Mouse (Mus musculus) MEL (cell line): ENCODE measurements around the gene Ttpal. TPM values are rescaled to one million over a fixed set of nuclear protein-coding genes. Genes with fewer than 3 reads are reported as not detected.

Experiments used
- DNase-seq: peaks from one replicate; pipeline ENCODE4 v3.0.0; 2011; ENCODE audit warnings: low read depth, low spot score
- H3K27ac ChIP-seq: 2 replicates; pipeline ENCODE4 v1.5.1; 2012; ENCODE audit warnings: low read depth, mild to moderate bottlenecking, control low read depth, low read length, moderate library complexity; ENCODE audit not compliant: control insufficient read depth
- H3K27me3 ChIP-seq, 2 experiments: fragments of 150-350 bp in 1 of 2; sonication (generic) in 1 of 2; 2 replicates each; pipeline ENCODE4 v1.6.1; 2012; ENCODE audit warnings: low read length in 2 of 2, mild to moderate bottlenecking in 2 of 2, improper control_type of control experiment in 1 of 2, moderate library complexity in 1 of 2; ENCODE audit not compliant: insufficient read depth in 2 of 2, control insufficient read depth in 1 of 2
- H3K36me3 ChIP-seq, 2 experiments: 2 replicates each; pipeline ENCODE4 v1.6.1; 2012 to 2014; ENCODE audit warnings: low read length in 2 of 2, improper control_type of control experiment in 1 of 2, inconsistent platforms in 1 of 2, mild to moderate bottlenecking in 1 of 2; ENCODE audit not compliant: insufficient read depth in 2 of 2, control insufficient read depth in 1 of 2
- H3K4me1 ChIP-seq, 2 experiments: fragments of 150-350 bp in 1 of 2; sonication (generic) in 1 of 2; 2 replicates each; pipeline ENCODE4 v1.6.1; 2012; ENCODE audit warnings: low read length in 2 of 2, improper control_type of control experiment in 1 of 2, mild to moderate bottlenecking in 1 of 2; ENCODE audit not compliant: insufficient read depth in 2 of 2, control insufficient read depth in 1 of 2
- H3K4me3 ChIP-seq, 2 experiments: fragments of 150-350 bp in 1 of 2; sonication (generic) in 1 of 2; 2 replicates each; pipeline ENCODE4 v1.5.1; 2012; ENCODE audit warnings: low read depth in 2 of 2, low read length in 2 of 2, mild to moderate bottlenecking in 2 of 2, moderate library complexity in 2 of 2, control low read depth in 1 of 2, improper control_type of control experiment in 1 of 2; ENCODE audit not compliant: control insufficient read depth in 1 of 2, insufficient read depth in 1 of 2
- H3K79me2 ChIP-seq: 2 replicates; pipeline ENCODE4 v1.6.1; 2012; ENCODE audit warnings: mild to moderate bottlenecking, low read length, moderate library complexity; ENCODE audit not compliant: control insufficient read depth, poor library complexity, insufficient read depth
- H3K9ac ChIP-seq: 2 replicates; pipeline ENCODE4 v1.6.1; 2012; ENCODE audit warnings: low read depth, mild to moderate bottlenecking, control low read depth, low read length, moderate library complexity; ENCODE audit not compliant: control insufficient read depth, poor library complexity, severe bottlenecking
- H3K9me3 ChIP-seq: fragments of 150-350 bp; sonication (generic); replicated peaks from 2 replicates; pipeline ENCODE4 v1.6.1; 2012; ENCODE audit warnings: mild to moderate bottlenecking, low read length, improper control_type of control experiment, moderate library complexity; ENCODE audit not compliant: insufficient read depth
- CHD1 ChIP-seq: IDR thresholded peaks from 2 replicates; pipeline ENCODE4 v1.6.1; 2012; ENCODE audit warnings: low read depth, mild to moderate bottlenecking, inconsistent platforms, low read length, improper control_type of control experiment
- CTCF ChIP-seq, 3 experiments: IDR thresholded peaks in 2 of 3; conservative IDR thresholded peaks in 1 of 3; 2 replicates each; pipeline ENCODE4 v1.5.1; 2011 to 2012; ENCODE audit warnings: low read length in 3 of 3, low read depth in 2 of 3, mild to moderate bottlenecking in 2 of 3, improper control_type of control experiment in 1 of 3, inconsistent platforms in 1 of 3, mixed read lengths in 1 of 3, moderate library complexity in 1 of 3; ENCODE audit not compliant: control insufficient read depth in 1 of 3, insufficient read depth in 1 of 3, poor library complexity in 1 of 3, severe bottlenecking in 1 of 3
- EP300 ChIP-seq, 2 experiments: IDR thresholded peaks; 2 replicates each; pipeline ENCODE4 v1.6.1; 2011; ENCODE audit warnings: improper control_type of control experiment in 2 of 2, low read length in 2 of 2, low read depth in 1 of 2, mild to moderate bottlenecking in 1 of 2
- JUND ChIP-seq: IDR thresholded peaks from 2 replicates; pipeline ENCODE4 v1.6.1; 2011; ENCODE audit warnings: low read depth, mild to moderate bottlenecking, improper control_type of control experiment, low read length
- MXI1 ChIP-seq: IDR thresholded peaks from 2 replicates; pipeline ENCODE4 v1.6.1; 2011; ENCODE audit warnings: mild to moderate bottlenecking, low read depth, low read length, improper control_type of control experiment
- MYC ChIP-seq: IDR thresholded peaks from 2 replicates; pipeline ENCODE4 v1.6.1; 2011; ENCODE audit warnings: low read depth, mild to moderate bottlenecking, low read length, improper control_type of control experiment, moderate library complexity
- NELFE ChIP-seq: IDR thresholded peaks from 2 replicates; pipeline ENCODE4 v1.6.1; 2011; ENCODE audit warnings: low read depth, low read length, improper control_type of control experiment
- POLR2A ChIP-seq, 2 experiments: IDR thresholded peaks; 2 replicates each; pipeline ENCODE4 v1.6.1; 2011 to 2012; ENCODE audit warnings: low read length in 2 of 2, mild to moderate bottlenecking in 2 of 2, control low read depth in 1 of 2, improper control_type of control experiment in 1 of 2, low read depth in 1 of 2, moderate library complexity in 1 of 2; ENCODE audit not compliant: control insufficient read depth in 1 of 2, insufficient read depth in 1 of 2, poor library complexity in 1 of 2
- POLR2AphosphoS5 ChIP-seq: IDR thresholded peaks from 2 replicates; pipeline ENCODE4 v1.6.1; 2012; ENCODE audit warnings: low read depth, borderline replicate concordance, mild to moderate bottlenecking, inconsistent platforms, low read length, moderate library complexity, mixed read lengths
- SIN3A ChIP-seq: IDR thresholded peaks from 2 replicates; pipeline ENCODE4 v1.6.1; 2012; ENCODE audit warnings: low read length, improper control_type of control experiment, inconsistent platforms
- TAL1 ChIP-seq: IDR thresholded peaks from 2 replicates; pipeline ENCODE4 v1.6.1; 2012; ENCODE audit warnings: mild to moderate bottlenecking, inconsistent platforms, low read length, moderate library complexity, mixed read lengths
- TBP ChIP-seq: IDR thresholded peaks from 2 replicates; pipeline ENCODE4 v1.8.0; 2011; ENCODE audit warnings: low read depth, low read length, improper control_type of control experiment
- TCF12 ChIP-seq: IDR thresholded peaks from 2 replicates; pipeline ENCODE4 v1.6.1; 2014; ENCODE audit warnings: low read depth, mild to moderate bottlenecking, inconsistent platforms, low read length, improper control_type of control experiment, moderate library complexity
- UBTF ChIP-seq: IDR thresholded peaks from 2 replicates; pipeline ENCODE4 v1.6.1; 2012; ENCODE audit warnings: low read depth, mild to moderate bottlenecking, inconsistent platforms, low read length, improper control_type of control experiment, moderate library complexity, borderline replicate concordance; ENCODE audit not compliant: insufficient read depth
- USF2 ChIP-seq, 2 experiments: IDR thresholded peaks; 2 replicates each; pipeline ENCODE4 v1.6.1; 2011 to 2012; ENCODE audit warnings: improper control_type of control experiment in 2 of 2, low read length in 2 of 2, borderline replicate concordance in 1 of 2, inconsistent platforms in 1 of 2, low read depth in 1 of 2, mild to moderate bottlenecking in 1 of 2; ENCODE audit not compliant: insufficient read depth in 1 of 2
- ZMIZ1 ChIP-seq: IDR thresholded peaks from 2 replicates; pipeline ENCODE4 v1.6.1; 2012; ENCODE audit warnings: low read depth, mild to moderate bottlenecking, inconsistent platforms, low read length, improper control_type of control experiment, moderate library complexity
- polyA plus RNA-seq, 2 experiments: library from polyadenylated mRNA; stranded (reverse) in 1 of 2; unstranded in 1 of 2; fragments of >175 nt in 1 of 2; fragments of >200 nt in 1 of 2; gene quantifications; 2 replicates each; pipeline versions ENCODE4 v1.2.1 to v1.2.4; 2012; ENCODE audit warnings: low replicate concordance in 2 of 2, low read depth in 1 of 2; ENCODE audit not compliant: insufficient read length in 2 of 2, insufficient read depth in 1 of 2, missing spikeins in 1 of 2
- total RNA-seq: library from RNA; depleted of rRNA; stranded (reverse); fragments of 300-350 nt; gene quantifications from 2 replicates; pipeline ENCODE4 v1.2.3, GENCODE M21; 2012

The Ttpal gene
- total and polyA plus RNA-seq, 3 experiments = 18.9 to 20.4 TPM; not detected in 1

DNA sequence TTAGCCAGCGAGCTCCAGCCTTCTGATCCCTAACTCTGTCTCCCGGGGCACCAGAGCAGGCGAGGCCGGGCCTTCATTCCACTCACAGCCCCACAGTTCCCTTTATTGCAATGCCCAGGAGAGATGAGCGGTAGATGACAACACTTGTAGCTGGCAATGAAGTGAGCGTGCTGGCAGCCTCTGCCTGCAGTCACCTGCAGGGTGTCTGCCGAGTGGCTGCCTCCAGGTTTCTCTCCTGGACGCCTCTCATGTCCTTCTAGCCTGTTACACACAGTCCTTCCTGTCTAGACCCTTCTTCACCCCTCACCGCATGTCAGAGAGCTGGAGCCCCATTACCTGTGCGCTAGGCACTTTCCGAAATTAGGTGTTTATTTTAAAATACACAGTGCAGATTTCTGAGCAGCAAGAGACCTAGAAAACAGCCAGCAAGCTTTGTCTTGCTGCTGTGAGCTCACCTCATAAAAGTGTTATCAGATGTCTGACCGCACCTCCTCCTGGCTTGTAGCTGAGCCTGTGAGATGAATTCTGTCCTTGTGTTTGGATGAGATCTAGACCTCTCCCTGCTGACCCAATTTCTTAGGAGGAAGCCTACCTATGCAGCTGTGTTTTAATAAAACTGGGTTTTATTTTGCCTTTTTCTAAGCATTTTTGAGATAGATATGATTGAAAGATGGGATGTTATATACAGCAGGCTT is 7.3 kb downstream of the Ttpal start:
- Histone ChIP-seq H3K9ac (no peak overlapping the region), H3K4me3 (no peak overlapping the region), H3K79me2 (peaks cover 8% of the 10 kb centered on the region), H3K36me3 (peaks cover 0 to 3% of the 10 kb centered on the region in 2 experiments; a peak in 1 of 4 replicates), H3K4me1 (no peaks in the 10 kb centered on the region; a peak in 1 of 4 replicates), H3K27me3 (no peaks in the 10 kb centered on the region), H3K27ac (no peak overlapping the region), H3K9me3 (no peaks in the 10 kb centered on the region)
- TF ChIP-seq NELFE (no peak), EP300 (IDR thresholded peaks at IDR 0.05; ENCODE audit: low read depth in 1 of 2, low read length in 2 of 2) (no peak), POLR2A (IDR thresholded peaks at IDR 0.05; ENCODE audit: control insufficient read depth in 1 of 2, insufficient read depth in 1 of 2, low read depth in 1 of 2, low read length in 2 of 2, poor library complexity in 1 of 2) (no peak), MYC (no peak)
- no peak for DNase-seq

DNA sequence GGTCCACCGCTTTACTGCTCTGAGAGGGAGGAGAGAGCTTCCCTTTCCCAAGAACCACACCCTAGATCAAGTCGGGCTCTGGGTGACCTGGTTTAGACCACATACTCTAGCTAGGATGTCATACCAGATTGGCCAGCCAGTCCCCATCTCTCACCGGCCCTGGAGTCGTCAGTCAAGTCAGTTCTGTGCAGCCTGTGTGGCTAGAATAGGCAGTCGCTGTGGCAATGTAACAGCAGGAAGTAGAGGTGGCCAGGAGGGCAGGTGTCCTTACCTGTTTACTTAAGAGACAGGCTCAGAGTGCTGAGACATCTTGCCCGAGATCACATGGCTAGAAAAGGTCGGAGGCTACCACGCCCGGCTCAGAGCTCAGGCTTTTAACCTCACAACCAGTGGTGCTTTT is 9.1 kb downstream of the Ttpal start:
- Histone ChIP-seq H3K36me3 (peaks cover 0 to 3% of the 10 kb centered on the region in 2 experiments; a peak in 1 of 4 replicates), H3K4me1 (no peaks in the 10 kb centered on the region; a peak in 1 of 4 replicates), H3K9me3 (no peaks in the 10 kb centered on the region), H3K79me2 (no peaks in the 10 kb centered on the region), H3K27me3 (no peaks in the 10 kb centered on the region), H3K4me3 (no peak overlapping the region), H3K27ac (no peak overlapping the region), H3K9ac (no peak overlapping the region)
- TF ChIP-seq UBTF (no peak), ZMIZ1 (no peak), TAL1 (no peak), JUND (no peak), CHD1 (no peak), TCF12 (no peak), MXI1 (no peak), TBP (no peak)
- DNase-seq = no peak

DNA sequence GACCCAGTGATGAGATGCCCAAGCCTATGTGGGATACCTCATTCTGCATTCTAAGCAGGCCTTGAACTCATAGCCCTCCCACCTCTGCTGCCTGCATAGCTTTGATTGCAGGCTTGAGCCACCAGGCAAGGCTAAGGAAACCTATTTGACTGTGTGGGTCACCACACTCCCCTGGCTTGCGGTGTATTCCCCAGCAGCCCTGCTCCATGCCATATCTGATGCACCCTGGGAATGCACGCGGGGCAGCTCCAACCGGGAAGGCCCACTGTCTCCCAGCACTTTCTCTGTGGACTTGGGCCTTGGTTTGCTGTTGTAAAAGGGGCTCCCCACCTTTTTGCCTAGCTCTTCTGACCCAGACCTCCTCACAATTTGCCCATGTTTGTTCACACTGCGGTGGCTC is 11.1 kb downstream of the Ttpal start:
- TF ChIP-seq USF2 (IDR thresholded peaks at IDR 0.05; ENCODE audit: borderline replicate concordance in 1 of 2, insufficient read depth in 1 of 2, low read depth in 1 of 2, low read length in 2 of 2) (no peak), POLR2AphosphoS5 (peak; percentile 81; the same call in 1 of the 2 replicates), CTCF (IDR thresholded peaks at IDR 0.05 in 2 of 3, conservative IDR thresholded peaks at IDR 0.05 in 1 of 3; ENCODE audit: control insufficient read depth in 1 of 3, insufficient read depth in 1 of 3, low read depth in 2 of 3, low read length in 3 of 3, poor library complexity in 1 of 3, severe bottlenecking in 1 of 3) (no peak), UBTF (no peak), SIN3A (no peak)
- H3K27ac ChIP-seq = no peak overlapping the region
- H3K4me3 ChIP-seq = no peak overlapping the region

More for the DNA sequence above, 11.1 kb downstream of the Ttpal start:
- Histone ChIP-seq H3K4me1 (no peaks in the 10 kb centered on the region; a peak in 1 of 4 replicates), H3K36me3 (peaks cover 0 to 3% of the 10 kb centered on the region in 2 experiments; a peak in 1 of 4 replicates), H3K9ac (no peak overlapping the region), H3K9me3 (no peaks in the 10 kb centered on the region), H3K79me2 (no peaks in the 10 kb centered on the region), H3K27me3 (no peaks in the 10 kb centered on the region)
- DNase-seq = no peak
